Mouse (Mus musculus): Measurements from ENCODE around the gene Atad1. TPM values are rescaled to one million over a fixed set of nuclear protein-coding genes. Genes with fewer than 3 reads are reported as not detected.

The Atad1 gene
- polyA plus RNA-seq, 1 experiment, result 14.8 TPM

- Histone ChIP-seq H3K27me3 (ENCODE audit: control insufficient read depth, insufficient read depth, insufficient read length) (no peaks in the 10 kb centered on the region), H3K4me3 (no peak overlapping the region), H3ac (ENCODE audit: control insufficient read depth, insufficient read length) (no peak overlapping the region), H3K36me3 (ENCODE audit: control insufficient read depth, insufficient read depth) (no peaks in the 10 kb centered on the region), H3K79me2 (ENCODE audit: control insufficient read depth, insufficient read depth) (peaks cover 100% of the 10 kb centered on the region), H3K4me2 (ENCODE audit: low read depth) (no peak overlapping the region)
- TF ChIP-seq TCF12 (IDR thresholded peaks at IDR 0.05; ENCODE audit: insufficient read depth, poor library complexity, severe bottlenecking), result no peak
These were observed 38.8 kb upstream of the Atad1 start for GRCm38 (mm10) chr19:32778411-32778810.

GRCm38 (mm10) chr19:32762493-32762892 lies 22.9 kb upstream of the Atad1 start:
- H3K4me2 ChIP-seq (ENCODE audit: low read depth), result peak overlapping the region; percentile 8
- no peaks in the 10 kb centered on the region for H3K27me3 ChIP-seq (ENCODE audit: control insufficient read depth, insufficient read depth, insufficient read length)
- H3K4me3 ChIP-seq, result no peak overlapping the region
- no peak overlapping the region for H3ac ChIP-seq (ENCODE audit: control insufficient read depth, insufficient read length)
- H3K79me2 ChIP-seq (ENCODE audit: control insufficient read depth, insufficient read depth), result peaks cover 93% of the 10 kb centered on the region
- no peaks in the 10 kb centered on the region for H3K36me3 ChIP-seq (ENCODE audit: control insufficient read depth, insufficient read depth)
- TF ChIP-seq MAX (IDR thresholded peaks at IDR 0.05; ENCODE audit: low read depth) (no peak), REST (IDR thresholded peaks at IDR 0.05; ENCODE audit: insufficient read depth, insufficient read length) (no peak), TCF12 (IDR thresholded peaks at IDR 0.05; ENCODE audit: insufficient read depth, poor library complexity, severe bottlenecking) (no peak), CEBPB (IDR thresholded peaks at IDR 0.05; ENCODE audit: insufficient read depth, poor library complexity, severe bottlenecking) (no peak), MYOG (IDR thresholded peaks at IDR 0.05; ENCODE audit: control insufficient read depth in 1 of 3, insufficient read depth in 1 of 3, insufficient read length in 2 of 3, low read depth in 2 of 3) (no peak), POLR2AphosphoS2 (IDR thresholded peaks at IDR 0.05; ENCODE audit: insufficient read length, low read depth) (no peak), USF1 (IDR thresholded peaks at IDR 0.05; ENCODE audit: low read depth) (no peak)

GRCm38 (mm10) chr19:32761162-32761561 lies 21.6 kb upstream of the Atad1 start:
- H3K27me3 ChIP-seq (ENCODE audit: control insufficient read depth, insufficient read depth, insufficient read length), result no peaks in the 10 kb centered on the region
- H3K4me3 ChIP-seq, result peak overlapping the region; percentile 84
- no peak overlapping the region for H3ac ChIP-seq (ENCODE audit: control insufficient read depth, insufficient read length)
- peak overlapping the region; percentile 57 for H3K4me2 ChIP-seq (ENCODE audit: low read depth)
- TF ChIP-seq REST (IDR thresholded peaks at IDR 0.05; ENCODE audit: insufficient read depth, insufficient read length) (no peak), TCF3 (IDR thresholded peaks at IDR 0.05; ENCODE audit: insufficient read length, low read depth) (no peak), E2F4 (IDR thresholded peaks at IDR 0.05; ENCODE audit: insufficient read depth) (no peak), MAX (IDR thresholded peaks at IDR 0.05; ENCODE audit: low read depth) (no peak), SRF (IDR thresholded peaks at IDR 0.05; ENCODE audit: control insufficient read depth, insufficient read length, low read depth) (no peak), POLR2AphosphoS2 (IDR thresholded peaks at IDR 0.05; ENCODE audit: insufficient read length, low read depth) (no peak), MYOG (IDR thresholded peaks at IDR 0.05; ENCODE audit: control insufficient read depth in 1 of 3, insufficient read depth in 1 of 3, insufficient read length in 2 of 3, low read depth in 2 of 3) (no peak), MYOD1 (IDR thresholded peaks at IDR 0.05; ENCODE audit: control insufficient read depth in 1 of 3, insufficient read length in 2 of 3, low read depth in 2 of 3) (no peak), USF1 (IDR thresholded peaks at IDR 0.05; ENCODE audit: low read depth) (no peak), CEBPB (IDR thresholded peaks at IDR 0.05; ENCODE audit: insufficient read depth, poor library complexity, severe bottlenecking) (no peak), POLR2A (IDR thresholded peaks at IDR 0.05; ENCODE audit: insufficient read length, low read depth) (no peak), TCF12 (IDR thresholded peaks at IDR 0.05; ENCODE audit: insufficient read depth, poor library complexity, severe bottlenecking) (no peak)
- peaks cover 81% of the 10 kb centered on the region for H3K79me2 ChIP-seq (ENCODE audit: control insufficient read depth, insufficient read depth)
- H3K36me3 ChIP-seq (ENCODE audit: control insufficient read depth, insufficient read depth), result no peaks in the 10 kb centered on the region

- no peak for TF ChIP-seq POLR2AphosphoS2 (IDR thresholded peaks at IDR 0.05; ENCODE audit: insufficient read length, low read depth)
- no peak for TF ChIP-seq TCF12 (IDR thresholded peaks at IDR 0.05; ENCODE audit: insufficient read depth, poor library complexity, severe bottlenecking)
- no peak for TF ChIP-seq TCF3 (IDR thresholded peaks at IDR 0.05; ENCODE audit: insufficient read length, low read depth)
- TF ChIP-seq CEBPB (IDR thresholded peaks at IDR 0.05; ENCODE audit: insufficient read depth, poor library complexity, severe bottlenecking), result no peak
- no peak for TF ChIP-seq E2F4 (IDR thresholded peaks at IDR 0.05; ENCODE audit: insufficient read depth)
- TF ChIP-seq POLR2A (IDR thresholded peaks at IDR 0.05; ENCODE audit: insufficient read length, low read depth), result no peak
- no peak for TF ChIP-seq USF1 (IDR thresholded peaks at IDR 0.05; ENCODE audit: low read depth)
- no peak for TF ChIP-seq REST (IDR thresholded peaks at IDR 0.05; ENCODE audit: insufficient read depth, insufficient read length)
- no peak for TF ChIP-seq MYOG (IDR thresholded peaks at IDR 0.05; ENCODE audit: control insufficient read depth in 1 of 3, insufficient read depth in 1 of 3, insufficient read length in 2 of 3, low read depth in 2 of 3)
- no peak for TF ChIP-seq MAX (IDR thresholded peaks at IDR 0.05; ENCODE audit: low read depth)
- TF ChIP-seq SRF (IDR thresholded peaks at IDR 0.05; ENCODE audit: control insufficient read depth, insufficient read length, low read depth), result no peak
- TF ChIP-seq MYOD1 (IDR thresholded peaks at IDR 0.05; ENCODE audit: control insufficient read depth in 1 of 3, insufficient read length in 2 of 3, low read depth in 2 of 3), result no peak
- Histone ChIP-seq H3K4me2 (ENCODE audit: low read depth) (peak overlapping the region; percentile 99), H3K36me3 (ENCODE audit: control insufficient read depth, insufficient read depth) (no peaks in the 10 kb centered on the region), H3K27me3 (ENCODE audit: control insufficient read depth, insufficient read depth, insufficient read length) (no peaks in the 10 kb centered on the region), H3K4me3 (peak overlapping the region; percentile 84), H3ac (ENCODE audit: control insufficient read depth, insufficient read length) (no peak overlapping the region), H3K79me2 (ENCODE audit: control insufficient read depth, insufficient read depth) (peaks cover 75% of the 10 kb centered on the region)
These were observed 20.9 kb upstream of the Atad1 start for GRCm38 (mm10) chr19:32760499-32760898.

GRCm38 (mm10) chr19:32759357-32760024 lies 19.9 kb upstream of the Atad1 start:
- Histone ChIP-seq H3K4me3 (peak overlapping the region; percentile 84), H3K4me2 (ENCODE audit: low read depth) (peak overlapping the region; percentile 99), H3K79me2 (ENCODE audit: control insufficient read depth, insufficient read depth) (peaks cover 65% of the 10 kb centered on the region), H3K27me3 (ENCODE audit: control insufficient read depth, insufficient read depth, insufficient read length) (no peaks in the 10 kb centered on the region), H3ac (ENCODE audit: control insufficient read depth, insufficient read length) (no peak overlapping the region), H3K36me3 (ENCODE audit: control insufficient read depth, insufficient read depth) (no peaks in the 10 kb centered on the region)
- TF ChIP-seq TCF12 (IDR thresholded peaks at IDR 0.05; ENCODE audit: insufficient read depth, poor library complexity, severe bottlenecking) (no peak), POLR2AphosphoS2 (IDR thresholded peaks at IDR 0.05; ENCODE audit: insufficient read length, low read depth) (no peak), REST (IDR thresholded peaks at IDR 0.05; ENCODE audit: insufficient read depth, insufficient read length) (no peak), MAX (IDR thresholded peaks at IDR 0.05; ENCODE audit: low read depth) (no peak), POLR2A (IDR thresholded peaks at IDR 0.05; ENCODE audit: insufficient read length, low read depth) (no peak), MYOG (IDR thresholded peaks at IDR 0.05; ENCODE audit: control insufficient read depth in 1 of 3, insufficient read depth in 1 of 3, insufficient read length in 2 of 3, low read depth in 2 of 3) (no peak), TCF3 (IDR thresholded peaks at IDR 0.05; ENCODE audit: insufficient read length, low read depth) (no peak), E2F4 (IDR thresholded peaks at IDR 0.05; ENCODE audit: insufficient read depth) (no peak), SRF (IDR thresholded peaks at IDR 0.05; ENCODE audit: control insufficient read depth, insufficient read length, low read depth) (no peak), CEBPB (IDR thresholded peaks at IDR 0.05; ENCODE audit: insufficient read depth, poor library complexity, severe bottlenecking) (no peak), MYOD1 (IDR thresholded peaks at IDR 0.05; ENCODE audit: control insufficient read depth in 1 of 3, insufficient read length in 2 of 3, low read depth in 2 of 3) (no peak), USF1 (IDR thresholded peaks at IDR 0.05; ENCODE audit: low read depth) (no peak)

All from myocyte (in vitro differentiated cells).